Mouse (Mus musculus): ENCODE data around the gene Spc25. TPM values are rescaled to one million over a fixed set of nuclear protein-coding genes. Genes with fewer than 3 reads are reported as not detected.
A peak's percentile ranks its signal among the peaks of the same experiment; 100 is the strongest.

The Spc25 gene
- polyA plus RNA-seq (2015; fragmentation: Nextera tagmentation; extraction: Ambion mirVana): 98.6 and 105 TPM in 2 replicates

GRCm38 (mm10) chr2:69205791-69206351 is at the start of gene Spc25:
Gene Spc25, minus strand, starts transcription at chr2:69206194.
- Histone ChIP-seq H3K9me3 (ENCODE audit: low read length) (no peaks in the 10 kb centered on the region), H3K4me2 (ENCODE audit: low read depth, low read length) (peak within 1 kb of the TSS; percentile 77), H3K4me3 (ENCODE audit: low read depth, low read length) (peak within 1 kb of the TSS; percentile 96), H3K4me1 (ENCODE audit: insufficient read depth) (peaks cover 9% of the 10 kb centered on the region), H3K9ac (replicated peaks) (peak within 1 kb of the TSS; percentile 93), H3K27me3 (ENCODE audit: insufficient read depth, low read length) (no peaks in the 10 kb centered on the region), H3K36me3 (replicated peaks; ENCODE audit: insufficient read depth, low read length) (peaks cover 28% of the 10 kb centered on the region), H3K27ac (ENCODE audit: low read depth) (peak within 1 kb of the TSS; percentile 89)
- ATAC-seq: peak; percentile 98
- DNase-seq: peak; percentile 92
- 1% methylated on average over 44 of the region's 46 CpGs for WGBS (ENCODE audit: insufficient replicate concordance)
- TF ChIP-seq CTCF (IDR thresholded peaks at IDR 0.05; ENCODE audit: low read depth): peak; percentile 41; the same call in 1 of the 2 replicates
- TF ChIP-seq EP300 (IDR thresholded peaks at IDR 0.05; ENCODE audit: low read depth): no peak

GRCm38 (mm10) chr2:69248221-69248755 is 42.3 kb upstream of the Spc25 start:
- Histone ChIP-seq H3K4me3 (ENCODE audit: low read depth, low read length) (no peak overlapping the region), H3K9ac (replicated peaks) (no peak overlapping the region), H3K4me2 (ENCODE audit: low read depth, low read length) (no peak overlapping the region), H3K27me3 (ENCODE audit: insufficient read depth, low read length) (no peaks in the 10 kb centered on the region), H3K36me3 (replicated peaks; ENCODE audit: insufficient read depth, low read length) (0 out of 2 replicates have a peak, but pooled peaks cover 9% of the 10 kb centered on the region), H3K9me3 (ENCODE audit: low read length) (no peaks in the 10 kb centered on the region), H3K4me1 (ENCODE audit: insufficient read depth) (no peaks in the 10 kb centered on the region), H3K27ac (ENCODE audit: low read depth) (no peak overlapping the region)
- ATAC-seq (no peak), DNase-seq (no peak)
- TF ChIP-seq CTCF (IDR thresholded peaks at IDR 0.05; ENCODE audit: low read depth) (no peak), EP300 (IDR thresholded peaks at IDR 0.05; ENCODE audit: low read depth) (no peak)
- 71% methylated on average over 16 of the region's 16 CpGs for WGBS (ENCODE audit: insufficient replicate concordance)

- no peak for DNase-seq
These were observed 41.1 kb upstream of the Spc25 start for GRCm38 (mm10) chr2:69247081-69247480.

GRCm38 (mm10) chr2:69244924-69245323 is 38.9 kb upstream of the Spc25 start:
- H3K9ac ChIP-seq (replicated peaks): no peak overlapping the region
- no peaks in the 10 kb centered on the region for H3K9me3 ChIP-seq (ENCODE audit: low read length)
- 52% methylated on average over 2 of the region's 2 CpGs for WGBS (ENCODE audit: insufficient replicate concordance)
- H3K36me3 ChIP-seq (replicated peaks; ENCODE audit: insufficient read depth, low read length): 0 out of 2 replicates have a peak, but pooled peaks cover 9% of the 10 kb centered on the region
- no peaks in the 10 kb centered on the region for H3K27me3 ChIP-seq (ENCODE audit: insufficient read depth, low read length)
- H3K27ac ChIP-seq (ENCODE audit: low read depth): no peak overlapping the region
- TF ChIP-seq EP300 (IDR thresholded peaks at IDR 0.05; ENCODE audit: low read depth) (no peak), CTCF (IDR thresholded peaks at IDR 0.05; ENCODE audit: low read depth) (no peak)
- ATAC-seq: no peak
- no peak overlapping the region for H3K4me2 ChIP-seq (ENCODE audit: low read depth, low read length)
- no peak overlapping the region for H3K4me3 ChIP-seq (ENCODE audit: low read depth, low read length)
- DNase-seq: no peak
- H3K4me1 ChIP-seq (ENCODE audit: insufficient read depth): no peaks in the 10 kb centered on the region

More at GRCm38 (mm10) chr2:69247081-69247480, 41.1 kb upstream of the Spc25 start:
- Histone ChIP-seq H3K9ac (replicated peaks) (no peak overlapping the region), H3K9me3 (ENCODE audit: low read length) (no peaks in the 10 kb centered on the region), H3K27ac (ENCODE audit: low read depth) (no peak overlapping the region), H3K4me2 (ENCODE audit: low read depth, low read length) (no peak overlapping the region), H3K4me3 (ENCODE audit: low read depth, low read length) (no peak overlapping the region), H3K4me1 (ENCODE audit: insufficient read depth) (no peaks in the 10 kb centered on the region), H3K27me3 (ENCODE audit: insufficient read depth, low read length) (no peaks in the 10 kb centered on the region), H3K36me3 (replicated peaks; ENCODE audit: insufficient read depth, low read length) (0 out of 2 replicates have a peak, but pooled peaks cover 9% of the 10 kb centered on the region)
- no peak for ATAC-seq
- 85% methylated on average over 1 of the region's 1 CpGs for WGBS (ENCODE audit: insufficient replicate concordance)
- no peak for TF ChIP-seq EP300 (IDR thresholded peaks at IDR 0.05; ENCODE audit: low read depth)
- TF ChIP-seq CTCF (IDR thresholded peaks at IDR 0.05; ENCODE audit: low read depth): no peak

GRCm38 (mm10) chr2:69239315-69239714 is 33.3 kb upstream of the Spc25 start:
- 67% methylated on average over 9 of the region's 9 CpGs for WGBS (ENCODE audit: insufficient replicate concordance)
- ATAC-seq (no peak), DNase-seq (no peak)
- no peaks in the 10 kb centered on the region for H3K27me3 ChIP-seq (ENCODE audit: insufficient read depth, low read length)
- H3K36me3 ChIP-seq (replicated peaks; ENCODE audit: insufficient read depth, low read length): peaks cover 6% of the 10 kb centered on the region; the same call in 1 of the 2 replicates
- H3K4me2 ChIP-seq (ENCODE audit: low read depth, low read length): no peak overlapping the region
- H3K4me1 ChIP-seq (ENCODE audit: insufficient read depth): no peaks in the 10 kb centered on the region
- H3K4me3 ChIP-seq (ENCODE audit: low read depth, low read length): no peak overlapping the region
- no peak overlapping the region for H3K27ac ChIP-seq (ENCODE audit: low read depth)
- no peaks in the 10 kb centered on the region for H3K9me3 ChIP-seq (ENCODE audit: low read length)
- no peak overlapping the region for H3K9ac ChIP-seq (replicated peaks)
- no peak for TF ChIP-seq CTCF (IDR thresholded peaks at IDR 0.05; ENCODE audit: low read depth)
- TF ChIP-seq EP300 (IDR thresholded peaks at IDR 0.05; ENCODE audit: low read depth): no peak

GRCm38 (mm10) chr2:69234976-69235678 is 29.1 kb upstream of the Spc25 start:
- no peaks in the 10 kb centered on the region for H3K27me3 ChIP-seq (ENCODE audit: insufficient read depth, low read length)
- no peaks in the 10 kb centered on the region for H3K4me1 ChIP-seq (ENCODE audit: insufficient read depth)
- H3K36me3 ChIP-seq (replicated peaks; ENCODE audit: insufficient read depth, low read length): peaks cover 6% of the 10 kb centered on the region; the same call in 1 of the 2 replicates
- H3K9ac ChIP-seq (replicated peaks): no peak overlapping the region
- DNase-seq: no peak
- ATAC-seq: no peak
- H3K4me3 ChIP-seq (ENCODE audit: low read depth, low read length): no peak overlapping the region
- H3K9me3 ChIP-seq (ENCODE audit: low read length): no peaks in the 10 kb centered on the region
- TF ChIP-seq EP300 (IDR thresholded peaks at IDR 0.05; ENCODE audit: low read depth) (no peak), CTCF (IDR thresholded peaks at IDR 0.05; ENCODE audit: low read depth) (no peak)
- 80% methylated on average over 5 of the region's 5 CpGs for WGBS (ENCODE audit: insufficient replicate concordance)
- H3K4me2 ChIP-seq (ENCODE audit: low read depth, low read length): no peak overlapping the region
- no peak overlapping the region for H3K27ac ChIP-seq (ENCODE audit: low read depth)

Data from liver, postnatal 0 days (tissue).